8 mouse cellular contexts compared by ENCODE assay signal in the genomic region with DNA sequence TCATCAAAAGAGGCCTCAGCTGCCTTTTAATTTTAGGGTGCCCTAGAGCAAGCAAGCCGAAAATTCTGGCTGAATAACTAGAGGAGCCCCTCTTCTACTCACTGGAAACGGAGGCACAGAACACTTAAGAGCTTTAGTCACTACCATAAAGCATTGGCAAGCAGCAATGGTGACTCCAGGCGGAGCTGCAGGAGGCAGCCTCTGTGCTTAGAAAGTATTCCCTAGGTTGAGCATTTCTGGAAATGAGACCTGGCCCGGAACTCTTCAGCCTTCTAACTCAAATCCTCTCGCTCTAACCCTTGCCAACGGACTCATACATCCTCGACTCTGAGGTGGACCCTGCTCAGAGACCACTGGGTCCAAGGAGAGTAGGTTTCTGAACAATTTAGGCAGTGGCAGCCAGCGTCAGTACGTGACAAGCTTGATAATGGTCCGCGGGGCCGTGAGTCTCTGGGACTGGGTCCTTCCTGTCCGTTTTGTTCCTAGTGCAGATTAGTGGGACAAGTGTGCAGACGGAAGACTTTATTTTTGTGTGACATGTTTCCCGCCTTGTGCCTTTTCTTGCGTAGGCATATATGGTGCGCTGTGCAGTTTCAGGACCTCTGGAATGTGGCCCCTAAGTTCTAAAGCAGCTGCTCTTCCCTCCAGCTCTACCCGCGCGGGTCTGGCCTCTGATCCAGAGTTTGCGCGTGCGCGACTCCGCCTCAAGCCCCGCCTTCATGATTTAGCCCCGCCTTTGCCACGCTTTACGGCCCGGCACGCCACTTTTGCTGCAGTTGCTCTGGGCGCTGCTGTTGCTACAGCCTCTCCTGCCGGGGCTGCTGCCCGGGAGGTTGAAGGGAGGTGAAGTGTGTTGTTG. TPM values are rescaled to one million over a fixed set of nuclear protein-coding genes. Genes with fewer than 3 reads are reported as not detected.
A peak's percentile ranks its signal among the peaks of the same experiment; 100 is the strongest.
DNase-seq lines count a peak whose midpoint lies in the region; ATAC-seq and TF ChIP-seq lines count a peak whose summit lies in the region.

TSS of gene D230025D16Rik (plus strand) at position 733 of the 859 bp plus-strand sequence.

- peak within 1 kb of the TSS; percentile 86 for H3K27ac ChIP-seq in embryonic facial prominence, embryonic 14.5 days (replicated peaks; ENCODE audit: low read depth, low read length)
- peak within 1 kb of the TSS; percentile 90 for H3K27ac ChIP-seq in limb, embryonic 14.5 days (replicated peaks; ENCODE audit: low read depth, low read length)
- peak within 1 kb of the TSS; percentile 80 for H3K27ac ChIP-seq in midbrain, postnatal 0 days (ENCODE audit: low read depth, low read length)

- peak within 1 kb of the TSS; percentile 85 for H3K9ac ChIP-seq in embryonic facial prominence, embryonic 14.5 days (ENCODE audit: low read depth, low read length)
- peak within 1 kb of the TSS; percentile 85 for H3K9ac ChIP-seq in limb, embryonic 14.5 days (ENCODE audit: low read depth, low read length, severe bottlenecking)
- peak within 1 kb of the TSS; percentile 91 for H3K9ac ChIP-seq in midbrain, postnatal 0 days (replicated peaks; ENCODE audit: low read length, poor library complexity, severe bottlenecking)

- TF ChIP-seq CTCF in midbrain, postnatal 0 days (IDR thresholded peaks at IDR 0.05), result no peak

- TF ChIP-seq POLR2A in limb, embryonic 14.5 days (IDR thresholded peaks at IDR 0.05; ENCODE audit: borderline replicate concordance, extremely low read depth, insufficient read depth, insufficient read length), result peak; percentile 93; the same call in 1 of the 2 replicates

- peak within 1 kb of the TSS; percentile 85 for H3K4me3 ChIP-seq in embryonic facial prominence, embryonic 14.5 days (ENCODE audit: low read depth, low read length)
- peak within 1 kb of the TSS; percentile 99 for H3K4me3 ChIP-seq in limb, embryonic 14.5 days (replicated peaks; ENCODE audit: low read length)
- peak within 1 kb of the TSS; percentile 96 for H3K4me3 ChIP-seq in midbrain, postnatal 0 days (ENCODE audit: low read depth, low read length)

- peak; percentile 94 for ATAC-seq in embryonic facial prominence, embryonic 14.5 days (ENCODE audit: low read depth)
- peak; percentile 94 for ATAC-seq in limb, embryonic 14.5 days (ENCODE audit: low FRiP score, low read depth)
- peak; percentile 95 for ATAC-seq in midbrain, postnatal 0 days (ENCODE audit: low FRiP score)

- 2% methylated on average over 34 of the region's 34 CpGs for WGBS in embryonic facial prominence, embryonic 14.5 days
- WGBS in limb, embryonic 14.5 days, result under 1% methylated on average over 34 of the region's 34 CpGs
- whole genome bisulfite sequencing in midbrain, postnatal 0 days, result 2% methylated on average over 34 of the region's 34 CpGs

- no peaks in the 10 kb centered on the region for H3K27me3 ChIP-seq in embryonic facial prominence, embryonic 14.5 days (replicated peaks; ENCODE audit: control insufficient read depth, insufficient read depth, low read length)
- H3K27me3 ChIP-seq in limb, embryonic 14.5 days (ENCODE audit: control insufficient read depth, insufficient read depth, low read length), result no peaks in the 10 kb centered on the region
- no peaks in the 10 kb centered on the region for H3K27me3 ChIP-seq in midbrain, postnatal 0 days (ENCODE audit: insufficient read depth, low read length)

- DNase-seq in 3T3-L1 (ENCODE audit: low read depth, low spot score), result peak; percentile 96
- peak; percentile 91 to 92 for DNase-seq in adrenal gland, postnatal 4 days (ENCODE audit: low spot score in 2 of 2)
- peak; percentile 97 for DNase-seq in embryonic facial prominence, embryonic 14.5 days (ENCODE audit: low spot score)
- peak; percentile 97 for DNase-seq in heart, adult 8-10 months (ENCODE audit: low spot score)
- DNase-seq in kidney, adult 9 months, result peak; percentile 97
- peak; percentile 94 for DNase-seq in limb, embryonic 14.5 days (ENCODE audit: low spot score)
- peak; percentile 96 for DNase-seq in midbrain, postnatal 0 days (ENCODE audit: low spot score)
- DNase-seq in spleen, postnatal 14 days (ENCODE audit: low spot score in 2 of 2), result peak; percentile 93 to 96

- peak within 1 kb of the TSS; percentile 61 for H3K4me2 ChIP-seq in embryonic facial prominence, embryonic 14.5 days (ENCODE audit: low read depth, low read length)
- peak within 1 kb of the TSS; percentile 85 for H3K4me2 ChIP-seq in limb, embryonic 14.5 days (replicated peaks; ENCODE audit: low read depth, low read length, severe bottlenecking)
- peak within 1 kb of the TSS; percentile 68 for H3K4me2 ChIP-seq in midbrain, postnatal 0 days (ENCODE audit: low read depth, low read length, poor library complexity, severe bottlenecking)

- H3K4me1 ChIP-seq in embryonic facial prominence, embryonic 14.5 days (ENCODE audit: control insufficient read depth, insufficient read depth, low read length), result peaks cover 11% of the 10 kb centered on the region
- peaks cover 9% of the 10 kb centered on the region for H3K4me1 ChIP-seq in limb, embryonic 14.5 days (ENCODE audit: control insufficient read depth, insufficient read depth, low read length)
- H3K4me1 ChIP-seq in midbrain, postnatal 0 days (ENCODE audit: insufficient read depth, low read length), result peaks cover 9% of the 10 kb centered on the region

- no peaks in the 10 kb centered on the region for H3K36me3 ChIP-seq in embryonic facial prominence, embryonic 14.5 days (ENCODE audit: control insufficient read depth, insufficient read depth, low read length)
- no peaks in the 10 kb centered on the region for H3K36me3 ChIP-seq in limb, embryonic 14.5 days (ENCODE audit: control insufficient read depth, insufficient read depth, low read length)
- no peaks in the 10 kb centered on the region for H3K36me3 ChIP-seq in midbrain, postnatal 0 days (ENCODE audit: insufficient read depth, low read length)

- H3K9me3 ChIP-seq in embryonic facial prominence, embryonic 14.5 days (ENCODE audit: control insufficient read depth, low read length), result no peaks in the 10 kb centered on the region
- no peaks in the 10 kb centered on the region for H3K9me3 ChIP-seq in limb, embryonic 14.5 days (ENCODE audit: control insufficient read depth, low read length)
- no peaks in the 10 kb centered on the region for H3K9me3 ChIP-seq in midbrain, postnatal 0 days (ENCODE audit: low read length)

RNA-seq across cellular contexts. Expression of gene D230025D16Rik, which starts in this region (rescaled TPM):
- 10 to 100 TPM; 33.3 to 38.1 TPM for total RNA-seq in adrenal gland, postnatal 4 days (2021)
- polyA plus RNA-seq in embryonic facial prominence, embryonic 14.5 days (2014; fragmentation: Nextera tagmentation; extraction: Ambion mirVana), result 25.4 and 27.0 TPM in 2 replicates
- 10 to 100 TPM; 14.4 to 20.9 (median 17.4) TPM for total RNA-seq in heart, adult 8-10 months (2022)
- 30.1 and 32.8 TPM in 2 replicates for polyA plus RNA-seq in limb, embryonic 14.5 days (2012; rRNA removed)
- 27.3 and 31.5 TPM in 2 replicates for polyA plus RNA-seq in limb, embryonic 14.5 days (2014; fragmentation: Nextera tagmentation; extraction: Ambion mirVana)
- total RNA-seq in midbrain, postnatal 0 days (2014; rRNA removed), result 33.6 and 36.7 TPM in 2 replicates
- polyA plus RNA-seq in midbrain, postnatal 0 days (2015; fragmentation: Nextera tagmentation; extraction: Ambion mirVana), result 24.6 and 28.3 TPM in 2 replicates

Comparison
In these comparisons a context has a peak if more than half of its experiments do, and no peak if none do; other contexts are left out.
1. Peak in every context shown above with its lines: DNase-seq, ATAC-seq, H3K4me3 ChIP-seq and H3K27ac ChIP-seq.